Mouse (Mus musculus): ENCODE results near the gene Hmga2.

- no peak for TF ChIP-seq CTCF (IDR thresholded peaks at IDR 0.05 in 2 of 3, conservative IDR thresholded peaks at IDR 0.05 in 1 of 3; ENCODE audit: control insufficient read depth in 1 of 3, insufficient read depth in 1 of 3, low read depth in 2 of 3, low read length in 3 of 3, poor library complexity in 1 of 3, severe bottlenecking in 1 of 3)
- no peak for TF ChIP-seq SMC3 (IDR thresholded peaks at IDR 0.05; ENCODE audit: low read depth, low read length)
- TF ChIP-seq POLR2A (IDR thresholded peaks at IDR 0.05; ENCODE audit: control insufficient read depth in 1 of 2, insufficient read depth in 1 of 2, low read depth in 1 of 2, low read length in 2 of 2, poor library complexity in 1 of 2) = no peak
- no peak for TF ChIP-seq MXI1 (IDR thresholded peaks at IDR 0.05; ENCODE audit: low read depth, low read length)
- TF ChIP-seq ZNF384 (IDR thresholded peaks at IDR 0.05; ENCODE audit: low read depth, low read length) = no peak
- TF ChIP-seq JUND (IDR thresholded peaks at IDR 0.05; ENCODE audit: low read depth, low read length) = no peak
- TF ChIP-seq EP300 (IDR thresholded peaks at IDR 0.05; ENCODE audit: low read depth in 1 of 2, low read length in 2 of 2) = no peak
- no peak for TF ChIP-seq GATA1 (IDR thresholded peaks at IDR 0.05; ENCODE audit: low read depth, low read length)
- TF ChIP-seq USF1 (IDR thresholded peaks at IDR 0.05; ENCODE audit: low read depth, low read length) = no peak
- no peak for TF ChIP-seq MEF2A (IDR thresholded peaks at IDR 0.05; ENCODE audit: extremely low read depth, insufficient replicate concordance, low read depth, low read length, poor library complexity, severe bottlenecking)
- no peak for TF ChIP-seq E2F4 (IDR thresholded peaks at IDR 0.05; ENCODE audit: borderline replicate concordance, low read depth, low read length)
- no peak for TF ChIP-seq KAT2A (conservative IDR thresholded peaks at IDR 0.05; ENCODE audit: low read depth, low read length)
Observed at GRCm38 (mm10) chr10:120401787-120402186, 74.5 kb downstream of the Hmga2 start.
